Mouse (Mus musculus): Measurements from ENCODE around the gene Bank1. TPM values are rescaled to one million over a fixed set of nuclear protein-coding genes. Genes with fewer than 3 reads are reported as not detected.

Bank1 gene
- polyA plus RNA-seq, 1 experiment from 2014 or later: 0.23 TPM

DNA sequence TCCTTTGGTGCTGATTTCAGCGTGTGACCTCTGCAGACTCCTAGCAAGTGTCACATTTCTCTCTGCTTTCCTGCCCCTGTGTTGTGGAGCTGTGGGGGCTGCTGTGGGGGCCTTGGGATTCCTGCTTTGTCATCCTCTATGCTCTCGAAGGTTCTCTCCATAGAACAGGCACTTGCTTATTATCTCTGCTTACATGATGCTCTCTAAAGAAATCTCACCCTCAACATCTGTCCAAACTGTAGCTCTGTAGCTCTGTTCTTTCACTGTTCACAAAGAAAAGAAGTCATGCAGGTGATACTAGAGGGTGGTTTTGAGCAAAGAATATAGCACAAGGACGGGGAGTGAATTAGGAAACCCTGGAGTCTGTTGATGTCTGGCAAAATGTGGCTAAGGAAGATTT is 288.6 kb downstream of the Bank1 start:
- H3K27ac ChIP-seq: no peak overlapping the region
- no peaks in the 10 kb centered on the region for H3K4me1 ChIP-seq (replicated peaks)
- ATAC-seq: no peak
- WGBS: 58% methylated on average over 3 of the region's 3 CpGs
- H3K27me3 ChIP-seq: no peaks in the 10 kb centered on the region
- H3K9ac ChIP-seq (replicated peaks): no peak overlapping the region
- no peak overlapping the region for H3K4me3 ChIP-seq (replicated peaks)
- H3K4me2 ChIP-seq (replicated peaks): no peak overlapping the region
- H3K9me3 ChIP-seq: no peaks in the 10 kb centered on the region
- no peaks in the 10 kb centered on the region for H3K36me3 ChIP-seq

DNA sequence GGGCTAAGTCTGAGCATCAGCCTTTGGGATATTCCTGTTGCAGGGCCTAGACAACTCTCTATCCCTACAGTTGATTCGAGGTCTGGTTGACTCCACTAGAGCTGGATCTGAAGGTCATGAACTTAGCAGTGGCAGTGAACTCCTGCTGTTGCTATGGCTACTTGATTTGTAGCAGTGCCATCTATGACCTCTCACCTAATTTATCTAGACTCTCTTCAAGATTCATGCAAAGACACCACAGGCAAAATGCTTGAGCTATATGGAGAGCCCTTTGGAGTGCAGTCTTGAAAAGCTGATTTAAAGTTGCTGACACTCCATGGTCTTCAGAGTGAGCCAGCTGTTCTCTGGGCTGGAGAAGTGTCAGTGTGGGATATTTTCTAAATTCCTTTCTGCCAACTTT is 290.1 kb downstream of the Bank1 start:
- ATAC-seq: no peak
- Histone ChIP-seq H3K36me3 (no peaks in the 10 kb centered on the region), H3K4me3 (replicated peaks) (no peak overlapping the region), H3K9me3 (no peaks in the 10 kb centered on the region), H3K4me2 (replicated peaks) (no peak overlapping the region), H3K4me1 (replicated peaks) (no peaks in the 10 kb centered on the region), H3K27me3 (no peaks in the 10 kb centered on the region), H3K27ac (no peak overlapping the region), H3K9ac (replicated peaks) (no peak overlapping the region)
- WGBS: 67% methylated on average over 1 of the region's 1 CpGs

DNA sequence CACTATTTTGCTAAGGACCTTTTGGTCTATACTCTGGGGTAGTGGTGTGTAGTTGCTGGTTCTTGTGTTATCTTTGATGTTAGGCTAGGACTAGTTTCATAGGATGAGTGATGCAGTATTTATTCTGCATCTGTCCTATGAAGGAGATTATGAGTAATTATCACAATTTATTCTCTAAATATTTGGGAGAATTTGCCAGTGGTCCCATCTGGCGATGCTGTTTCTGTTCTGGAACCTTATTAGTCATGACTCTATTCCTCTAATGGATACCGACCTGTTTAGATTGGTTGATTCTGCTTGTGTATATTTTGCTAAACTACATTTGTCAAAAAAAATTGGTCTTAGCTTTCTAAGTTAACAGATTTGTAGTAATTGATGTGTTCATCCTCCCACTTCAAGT is 301.0 kb downstream of the Bank1 start:
- no peak for ATAC-seq
- H3K4me3 ChIP-seq (replicated peaks): no peak overlapping the region
- H3K27me3 ChIP-seq: no peaks in the 10 kb centered on the region
- H3K9me3 ChIP-seq: no peaks in the 10 kb centered on the region
- no peaks in the 10 kb centered on the region for H3K4me1 ChIP-seq (replicated peaks)
- H3K27ac ChIP-seq: no peak overlapping the region
- no peaks in the 10 kb centered on the region for H3K36me3 ChIP-seq
- H3K4me2 ChIP-seq (replicated peaks): no peak overlapping the region
- WGBS: 86% methylated on average over 2 of the region's 2 CpGs
- H3K9ac ChIP-seq (replicated peaks): no peak overlapping the region

DNA sequence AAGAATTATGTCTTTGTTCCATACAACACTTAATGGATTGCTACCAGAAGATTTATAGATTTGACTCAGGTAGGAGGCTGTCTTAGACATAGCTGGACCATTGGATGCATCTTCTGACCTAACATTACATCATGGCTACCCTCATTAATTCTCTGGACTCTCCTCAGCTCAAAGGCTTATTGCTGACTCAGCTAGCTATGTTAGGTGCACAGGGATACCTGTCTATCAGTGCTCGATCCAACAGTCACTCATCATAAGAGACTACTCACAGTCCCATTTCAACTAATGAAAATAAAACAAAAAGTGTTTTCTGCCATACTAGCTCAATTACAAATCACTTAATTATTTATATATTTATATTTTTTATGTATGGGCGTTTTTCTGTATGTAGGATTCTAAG is 308.3 kb downstream of the Bank1 start:
- Histone ChIP-seq H3K4me1 (replicated peaks) (no peaks in the 10 kb centered on the region), H3K4me3 (replicated peaks) (no peak overlapping the region), H3K4me2 (replicated peaks) (no peak overlapping the region), H3K27me3 (no peaks in the 10 kb centered on the region), H3K9ac (replicated peaks) (no peak overlapping the region), H3K9me3 (no peaks in the 10 kb centered on the region), H3K36me3 (no peaks in the 10 kb centered on the region), H3K27ac (no peak overlapping the region)
- 87% methylated on average over 2 of the region's 2 CpGs for WGBS
- no peak for ATAC-seq

DNA sequence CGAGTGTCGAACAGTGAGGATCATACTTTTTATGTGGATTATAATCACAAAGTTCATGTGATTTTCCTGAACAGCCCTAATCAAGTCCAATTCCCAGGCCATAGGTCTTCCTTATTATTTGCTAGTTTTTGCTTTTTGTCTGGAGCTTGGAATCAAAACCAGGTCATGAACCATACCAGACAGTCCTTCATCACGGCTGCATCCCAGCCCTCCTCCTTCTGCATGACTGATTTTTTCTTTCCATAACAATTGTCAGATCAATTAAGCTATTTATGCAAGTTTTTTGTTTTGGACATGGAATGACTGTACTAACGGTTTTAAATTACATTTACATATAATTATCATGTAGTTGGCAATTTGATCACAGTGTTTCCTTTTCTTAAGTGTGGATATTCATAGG is 315.2 kb downstream of the Bank1 start:
- no peak for ATAC-seq
- Histone ChIP-seq H3K36me3 (no peaks in the 10 kb centered on the region), H3K9ac (replicated peaks) (no peak overlapping the region), H3K27ac (no peak overlapping the region), H3K4me2 (replicated peaks) (no peak overlapping the region), H3K9me3 (no peaks in the 10 kb centered on the region), H3K4me1 (replicated peaks) (peaks cover 14% of the 10 kb centered on the region), H3K4me3 (replicated peaks) (no peak overlapping the region), H3K27me3 (no peaks in the 10 kb centered on the region)
- WGBS: 76% methylated on average over 4 of the region's 4 CpGs

DNA sequence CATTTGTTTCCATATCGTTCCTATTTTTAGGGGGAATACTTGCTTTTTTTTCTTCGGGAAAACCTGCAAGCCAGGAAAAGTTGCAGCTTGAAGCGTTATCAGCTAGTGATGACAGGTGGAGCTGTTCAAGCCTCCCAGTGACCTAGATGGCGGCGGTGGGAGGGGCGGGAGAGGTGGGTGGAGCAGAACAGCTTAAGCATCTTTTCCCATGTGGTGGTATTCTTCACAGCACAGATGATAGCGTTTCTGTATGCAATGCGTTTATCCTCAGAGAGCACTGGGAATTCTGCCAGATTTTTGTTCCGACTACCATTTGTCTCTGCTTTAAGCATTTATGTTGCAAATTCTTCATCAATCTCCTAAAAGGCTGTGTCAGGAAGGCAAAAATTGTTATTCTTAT is 318.0 kb downstream of the Bank1 start:
- Histone ChIP-seq H3K4me1 (replicated peaks) (peaks cover 14% of the 10 kb centered on the region), H3K9me3 (no peaks in the 10 kb centered on the region), H3K36me3 (no peaks in the 10 kb centered on the region), H3K27me3 (no peaks in the 10 kb centered on the region), H3K9ac (replicated peaks) (no peak overlapping the region), H3K4me2 (replicated peaks) (peak overlapping the region; percentile 41), H3K27ac (peak overlapping the region; percentile 1; the same call in 1 of the 2 replicates), H3K4me3 (replicated peaks) (no peak overlapping the region)
- WGBS: 25% methylated on average over 9 of the region's 9 CpGs
- ATAC-seq: peak; percentile 81; the same call in 1 of the 2 replicates

DNA sequence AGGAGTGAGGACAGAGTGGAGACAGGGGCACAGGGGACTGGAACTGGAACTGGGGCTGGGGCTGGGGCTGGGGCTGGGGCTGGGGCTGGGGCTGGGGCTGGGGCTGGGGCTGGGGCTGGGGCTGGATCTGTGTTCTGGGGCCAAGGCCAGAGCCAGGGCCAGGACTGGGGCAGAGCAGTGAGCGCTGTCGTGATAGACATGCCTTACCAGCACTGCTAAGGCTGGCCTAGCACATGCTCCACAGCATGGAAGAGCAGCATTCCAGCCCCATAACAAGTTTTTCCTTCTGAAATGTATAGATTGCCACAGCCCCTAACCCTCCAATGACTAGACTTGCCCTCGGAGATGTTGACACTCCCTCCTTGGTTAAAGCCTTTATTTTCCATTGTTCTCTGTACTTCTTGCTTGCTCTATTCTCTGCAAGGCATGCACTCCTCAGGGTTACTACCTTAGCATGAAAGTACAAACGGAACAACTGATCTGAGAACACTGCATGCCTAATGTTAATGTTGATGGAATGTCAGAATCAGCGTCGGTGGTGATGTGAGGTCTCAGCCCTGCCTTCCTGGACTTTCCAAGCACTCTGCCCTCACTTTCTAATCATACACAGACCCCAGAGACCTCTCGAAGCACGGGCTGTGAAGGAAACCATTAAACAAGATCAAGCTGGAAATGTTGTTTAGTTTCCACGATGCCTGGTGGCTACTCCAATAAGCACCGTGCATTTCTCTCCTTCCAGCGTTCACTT is 318.6 kb downstream of the Bank1 start:
- peak overlapping the region; percentile 41 for H3K4me2 ChIP-seq (replicated peaks)

More for the DNA sequence above, 318.6 kb downstream of the Bank1 start:
- 65% methylated on average over 11 of the region's 11 CpGs for WGBS
- no peaks in the 10 kb centered on the region for H3K36me3 ChIP-seq
- no peak overlapping the region for H3K9ac ChIP-seq (replicated peaks)
- H3K4me1 ChIP-seq (replicated peaks): peaks cover 14% of the 10 kb centered on the region
- ATAC-seq: peak; percentile 74
- H3K27me3 ChIP-seq: no peaks in the 10 kb centered on the region
- H3K4me3 ChIP-seq (replicated peaks): no peak overlapping the region
- no peaks in the 10 kb centered on the region for H3K9me3 ChIP-seq
- 0 out of 2 replicates have a peak overlapping the region, but pooled peaks have one; percentile 7 for H3K27ac ChIP-seq

Data from midbrain, embryonic 13.5 days (tissue).